Mouse (Mus musculus): ENCODE data around the gene Sf3a1. TPM values are rescaled to one million over a fixed set of nuclear protein-coding genes. Genes with fewer than 3 reads are reported as not detected.

The Sf3a1 gene
- total and polyA plus RNA-seq, 2 experiments from 2014 or later = 30.6 to 45.4 TPM

- Histone ChIP-seq H3K9ac (replicated peaks; ENCODE audit: low read length) (no peak overlapping the region), H3K4me1 (ENCODE audit: insufficient read depth, low read length) (no peaks in the 10 kb centered on the region), H3K9me3 (ENCODE audit: low read length) (no peaks in the 10 kb centered on the region), H3K4me3 (ENCODE audit: low read length) (no peak overlapping the region), H3K27me3 (ENCODE audit: insufficient read depth, low read length) (no peaks in the 10 kb centered on the region), H3K4me2 (ENCODE audit: low read depth, low read length) (no peak overlapping the region), H3K27ac (no peak overlapping the region), H3K36me3 (ENCODE audit: insufficient read depth, low read length) (peaks cover 31% of the 10 kb centered on the region)
- WGBS = 92% methylated on average over 9 of the region's 9 CpGs
- DNase-seq (ENCODE audit: low spot score) = no peak
- TF ChIP-seq CTCF (IDR thresholded peaks at IDR 0.05; ENCODE audit: low read depth) = no peak
- ATAC-seq = no peak
These were observed 47.5 kb downstream of the Sf3a1 start for GRCm38 (mm10) chr11:4207655-4208054.

- peaks cover 48% of the 10 kb centered on the region for H3K36me3 ChIP-seq (ENCODE audit: insufficient read depth, low read length)
- H3K4me2 ChIP-seq (ENCODE audit: low read depth, low read length) = no peak overlapping the region
- DNase-seq (ENCODE audit: low spot score) (no peak), ATAC-seq (no peak)
- no peaks in the 10 kb centered on the region for H3K9me3 ChIP-seq (ENCODE audit: low read length)
- no peaks in the 10 kb centered on the region for H3K4me1 ChIP-seq (ENCODE audit: insufficient read depth, low read length)
- 84% methylated on average over 5 of the region's 5 CpGs for WGBS
- H3K9ac ChIP-seq (replicated peaks; ENCODE audit: low read length) = no peak overlapping the region
- no peak overlapping the region for H3K4me3 ChIP-seq (ENCODE audit: low read length)
- H3K27ac ChIP-seq = no peak overlapping the region
- TF ChIP-seq CTCF (IDR thresholded peaks at IDR 0.05; ENCODE audit: low read depth) = peak; percentile 62
- no peaks in the 10 kb centered on the region for H3K27me3 ChIP-seq (ENCODE audit: insufficient read depth, low read length)
These were observed 49.4 kb downstream of the Sf3a1 start for GRCm38 (mm10) chr11:4209556-4209955.

GRCm38 (mm10) chr11:4210786-4211185, 50.6 kb downstream of the Sf3a1 start:
- Histone ChIP-seq H3K4me2 (ENCODE audit: low read depth, low read length) (no peak overlapping the region), H3K4me1 (ENCODE audit: insufficient read depth, low read length) (no peaks in the 10 kb centered on the region), H3K27ac (no peak overlapping the region), H3K9me3 (ENCODE audit: low read length) (no peaks in the 10 kb centered on the region), H3K9ac (replicated peaks; ENCODE audit: low read length) (no peak overlapping the region), H3K27me3 (ENCODE audit: insufficient read depth, low read length) (no peaks in the 10 kb centered on the region), H3K4me3 (ENCODE audit: low read length) (no peak overlapping the region), H3K36me3 (ENCODE audit: insufficient read depth, low read length) (peaks cover 60% of the 10 kb centered on the region)
- WGBS = 77% methylated on average over 1 of the region's 1 CpGs
- DNase-seq (ENCODE audit: low spot score) = no peak
- no peak for TF ChIP-seq CTCF (IDR thresholded peaks at IDR 0.05; ENCODE audit: low read depth)
- no peak for ATAC-seq

- H3K4me1 ChIP-seq (ENCODE audit: insufficient read depth, low read length) = peaks cover under 1% of the 10 kb centered on the region; the same call in 1 of the 2 replicates
- ATAC-seq (no peak), DNase-seq (ENCODE audit: low spot score) (no peak)
- no peak overlapping the region for H3K4me2 ChIP-seq (ENCODE audit: low read depth, low read length)
- H3K9me3 ChIP-seq (ENCODE audit: low read length) = no peaks in the 10 kb centered on the region
- H3K9ac ChIP-seq (replicated peaks; ENCODE audit: low read length) = no peak overlapping the region
- no peak for TF ChIP-seq CTCF (IDR thresholded peaks at IDR 0.05; ENCODE audit: low read depth)
- no peak overlapping the region for H3K27ac ChIP-seq
- 95% methylated on average over 10 of the region's 10 CpGs for WGBS
- peaks cover 55% of the 10 kb centered on the region for H3K36me3 ChIP-seq (ENCODE audit: insufficient read depth, low read length)
- H3K27me3 ChIP-seq (ENCODE audit: insufficient read depth, low read length) = no peaks in the 10 kb centered on the region
- H3K4me3 ChIP-seq (ENCODE audit: low read length) = no peak overlapping the region
These were observed 53.0 kb downstream of the Sf3a1 start for GRCm38 (mm10) chr11:4213107-4213506.

GRCm38 (mm10) chr11:4214572-4214971, 54.4 kb downstream of the Sf3a1 start:
- DNase-seq (ENCODE audit: low spot score) (no peak), ATAC-seq (no peak)
- no peak for TF ChIP-seq CTCF (IDR thresholded peaks at IDR 0.05; ENCODE audit: low read depth)
- H3K27me3 ChIP-seq (ENCODE audit: insufficient read depth, low read length) = no peaks in the 10 kb centered on the region
- H3K27ac ChIP-seq = no peak overlapping the region
- peaks cover 4% of the 10 kb centered on the region; the same call in 1 of the 2 replicates for H3K4me1 ChIP-seq (ENCODE audit: insufficient read depth, low read length)
- H3K4me2 ChIP-seq (ENCODE audit: low read depth, low read length) = no peak overlapping the region
- H3K9ac ChIP-seq (replicated peaks; ENCODE audit: low read length) = no peak overlapping the region
- 95% methylated on average over 14 of the region's 14 CpGs for WGBS
- no peak overlapping the region for H3K4me3 ChIP-seq (ENCODE audit: low read length)
- no peaks in the 10 kb centered on the region for H3K9me3 ChIP-seq (ENCODE audit: low read length)
- H3K36me3 ChIP-seq (ENCODE audit: insufficient read depth, low read length) = peaks cover 55% of the 10 kb centered on the region

GRCm38 (mm10) chr11:4215061-4215460, 54.9 kb downstream of the Sf3a1 start:
- no peak for TF ChIP-seq CTCF (IDR thresholded peaks at IDR 0.05; ENCODE audit: low read depth)
- no peak overlapping the region for H3K4me3 ChIP-seq (ENCODE audit: low read length)
- H3K27ac ChIP-seq = no peak overlapping the region
- no peaks in the 10 kb centered on the region for H3K9me3 ChIP-seq (ENCODE audit: low read length)
- no peak overlapping the region for H3K9ac ChIP-seq (replicated peaks; ENCODE audit: low read length)
- DNase-seq (ENCODE audit: low spot score) (no peak), ATAC-seq (no peak)
- peaks cover 4% of the 10 kb centered on the region; the same call in 1 of the 2 replicates for H3K4me1 ChIP-seq (ENCODE audit: insufficient read depth, low read length)
- H3K27me3 ChIP-seq (ENCODE audit: insufficient read depth, low read length) = no peaks in the 10 kb centered on the region
- H3K36me3 ChIP-seq (ENCODE audit: insufficient read depth, low read length) = peaks cover 51% of the 10 kb centered on the region
- 86% methylated on average over 10 of the region's 10 CpGs for WGBS
- H3K4me2 ChIP-seq (ENCODE audit: low read depth, low read length) = no peak overlapping the region

GRCm38 (mm10) chr11:4216248-4217000, 56.3 kb downstream of the Sf3a1 start:
- peaks cover 37% of the 10 kb centered on the region for H3K36me3 ChIP-seq (ENCODE audit: insufficient read depth, low read length)
- ATAC-seq (peak; percentile 52; the same call in 1 of the 2 replicates), DNase-seq (ENCODE audit: low spot score) (no peak)
- peaks cover 4% of the 10 kb centered on the region; the same call in 1 of the 2 replicates for H3K4me1 ChIP-seq (ENCODE audit: insufficient read depth, low read length)
- H3K9ac ChIP-seq (replicated peaks; ENCODE audit: low read length) = no peak overlapping the region
- 68% methylated on average over 9 of the region's 9 CpGs for WGBS
- no peaks in the 10 kb centered on the region for H3K9me3 ChIP-seq (ENCODE audit: low read length)
- peak overlapping the region; percentile 38 for H3K27ac ChIP-seq
- H3K27me3 ChIP-seq (ENCODE audit: insufficient read depth, low read length) = no peaks in the 10 kb centered on the region
- H3K4me3 ChIP-seq (ENCODE audit: low read length) = no peak overlapping the region
- TF ChIP-seq CTCF (IDR thresholded peaks at IDR 0.05; ENCODE audit: low read depth) = no peak
- no peak overlapping the region for H3K4me2 ChIP-seq (ENCODE audit: low read depth, low read length)

All from hindbrain, postnatal 0 days (tissue).